Mouse (Mus musculus): ENCODE data around the gene Als2.

Als2 gene

DNA sequence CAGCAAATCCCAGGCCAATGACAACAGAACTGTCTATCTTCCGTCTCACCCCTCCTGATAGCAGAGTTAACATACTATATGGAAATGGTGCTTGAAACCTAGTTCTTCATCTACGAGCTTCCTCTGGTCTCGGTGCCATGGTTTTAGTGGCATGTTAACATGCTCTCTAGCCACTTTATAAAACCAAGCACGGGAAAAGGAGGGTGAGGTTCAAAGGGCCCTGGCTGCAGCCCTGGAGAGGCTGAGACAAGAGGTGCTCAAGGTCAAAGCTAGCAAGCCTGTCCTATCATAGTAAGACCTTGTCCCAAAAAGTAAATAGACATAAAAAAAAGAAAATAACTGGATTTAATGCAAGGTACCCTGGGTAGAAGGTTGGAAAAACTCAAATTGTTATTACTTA lies 25.4 kb downstream of the Als2 start:
- DNase-seq, result no peak

DNA sequence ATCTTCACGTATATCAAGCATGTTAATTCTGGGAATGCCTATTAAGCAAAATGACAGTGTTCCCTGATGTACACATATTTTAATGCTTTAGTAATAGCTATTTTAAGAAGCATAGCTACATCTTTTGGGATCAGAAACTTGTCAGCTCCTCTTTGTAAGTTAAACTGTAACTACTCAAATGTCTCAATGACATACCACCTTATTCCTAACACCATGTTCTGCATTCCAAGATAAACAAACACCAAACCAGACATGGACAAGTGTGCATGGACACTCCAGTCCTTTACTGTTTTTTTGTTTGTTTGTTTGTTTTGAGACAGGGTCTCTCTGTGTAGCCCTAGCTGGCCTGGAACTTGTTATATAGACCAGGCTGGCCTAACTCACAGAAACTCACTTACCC lies 28.7 kb downstream of the Als2 start:
- DNase-seq, result no peak

DNA sequence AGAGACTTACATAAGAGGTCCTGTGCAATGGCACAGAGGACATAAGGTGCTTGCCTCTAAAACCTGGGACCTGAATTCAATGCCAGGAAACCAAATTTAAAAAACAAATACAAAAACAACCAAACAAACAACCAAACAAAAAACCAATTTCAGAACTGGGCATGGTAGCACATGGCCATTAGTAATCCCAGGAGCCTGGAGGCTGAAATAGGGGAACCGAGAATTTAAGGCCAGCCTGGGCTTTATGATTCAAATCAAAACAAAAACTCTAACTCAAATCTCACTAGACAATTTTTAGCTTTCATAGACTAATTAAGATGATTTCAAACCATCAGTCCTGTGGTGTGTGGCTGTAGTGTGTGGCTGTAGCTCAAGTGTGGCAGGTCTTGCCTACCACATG lies 32.5 kb downstream of the Als2 start:
- no peak for DNase-seq

DNA sequence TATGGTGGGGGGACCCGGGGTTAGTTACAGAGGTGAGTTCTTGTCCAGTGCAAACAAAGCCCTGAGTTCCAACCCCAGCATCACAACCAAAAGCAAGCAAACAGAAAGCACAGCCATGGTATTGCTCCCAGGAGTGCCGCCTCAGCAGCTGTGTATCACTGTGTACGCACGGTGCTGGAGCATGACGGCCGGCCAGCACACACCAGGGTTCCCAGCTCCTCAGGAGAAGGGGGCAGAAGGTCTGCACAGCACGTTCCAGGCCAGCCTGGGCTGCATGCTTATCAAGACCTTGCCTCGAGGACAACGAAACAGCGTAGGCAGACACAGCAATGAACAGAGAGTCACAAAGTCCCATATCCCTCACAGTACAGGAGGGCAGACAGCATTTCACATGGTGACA lies 34.7 kb downstream of the Als2 start:
- DNase-seq, result no peak

DNA sequence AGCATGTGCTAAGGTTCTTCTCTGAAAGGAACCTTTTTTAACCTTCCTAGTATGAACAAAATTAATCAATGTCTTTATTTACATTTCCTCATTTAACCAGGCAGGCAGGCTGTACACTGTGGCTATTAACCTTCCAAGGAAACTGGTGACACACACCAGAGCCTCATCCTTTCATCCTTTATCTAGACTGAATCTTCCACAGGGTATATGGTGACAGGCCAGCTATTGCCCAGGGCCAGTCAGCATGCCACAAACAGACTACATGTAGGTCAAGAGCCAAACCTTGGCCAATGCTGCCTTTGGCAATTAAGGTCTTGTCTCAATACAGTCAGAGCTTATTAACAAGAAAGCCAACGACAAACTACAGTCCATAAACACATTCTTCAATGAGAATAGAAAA lies 35.5 kb downstream of the Als2 start:
- DNase-seq, result no peak

DNA sequence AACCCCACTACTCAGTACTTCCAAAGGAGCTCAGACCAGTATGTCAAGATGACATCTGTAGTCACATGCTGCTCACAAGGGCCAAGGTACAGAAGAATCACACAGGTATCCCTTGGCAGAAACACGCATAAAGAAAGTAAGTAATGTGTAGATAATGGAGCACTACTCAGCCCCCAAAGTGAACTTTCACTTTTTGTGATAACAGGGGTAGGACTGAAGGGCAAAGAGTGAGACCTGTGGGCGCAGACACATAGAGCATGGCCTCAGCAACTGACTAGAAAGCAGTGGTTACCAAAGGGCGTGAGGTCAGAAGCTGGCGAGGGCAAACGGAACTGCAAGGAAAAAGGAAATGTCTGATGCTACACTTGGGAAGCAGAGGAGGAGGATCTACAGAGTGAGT lies 36.1 kb downstream of the Als2 start:
- DNase-seq, result no peak

DNA sequence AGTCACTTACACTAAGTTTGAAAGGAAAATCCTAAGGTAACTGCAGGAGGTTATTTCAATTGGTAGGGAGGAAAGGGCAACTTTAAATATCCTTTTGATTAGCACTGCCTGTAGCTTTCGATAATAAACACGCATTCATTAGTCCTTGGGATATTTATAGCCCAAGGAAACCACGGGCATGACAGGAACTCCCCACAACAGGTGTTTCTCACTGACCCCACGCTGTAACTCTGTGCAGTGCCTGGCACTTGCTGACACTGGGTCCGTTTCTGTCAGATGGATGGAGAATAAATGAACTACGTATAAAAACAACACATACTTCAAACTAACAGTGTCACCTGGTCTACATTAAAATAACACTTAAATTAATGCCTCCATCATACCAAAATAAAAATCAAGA lies 42.1 kb downstream of the Als2 start:
- no peak for DNase-seq

DNA sequence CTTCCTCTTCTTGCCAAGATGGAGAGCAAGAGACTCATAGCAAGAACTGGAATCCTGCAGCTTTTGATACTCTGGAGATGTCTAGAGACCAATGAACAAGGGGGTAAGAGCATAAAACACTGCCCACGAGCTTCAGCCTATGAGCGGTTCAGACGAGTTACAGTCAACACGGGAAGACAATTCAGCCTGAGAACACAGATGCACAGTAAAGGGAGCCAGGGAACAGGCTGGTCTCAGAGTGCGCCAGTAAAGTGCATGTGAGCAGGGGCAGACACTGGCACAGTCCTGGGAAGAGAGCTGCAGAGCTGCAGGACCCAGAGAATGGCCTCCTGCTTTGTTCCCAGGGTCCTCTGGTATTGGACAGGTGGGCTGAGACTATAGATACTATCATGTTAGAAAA lies 49.2 kb downstream of the Als2 start:
- no peak for DNase-seq

DNA sequence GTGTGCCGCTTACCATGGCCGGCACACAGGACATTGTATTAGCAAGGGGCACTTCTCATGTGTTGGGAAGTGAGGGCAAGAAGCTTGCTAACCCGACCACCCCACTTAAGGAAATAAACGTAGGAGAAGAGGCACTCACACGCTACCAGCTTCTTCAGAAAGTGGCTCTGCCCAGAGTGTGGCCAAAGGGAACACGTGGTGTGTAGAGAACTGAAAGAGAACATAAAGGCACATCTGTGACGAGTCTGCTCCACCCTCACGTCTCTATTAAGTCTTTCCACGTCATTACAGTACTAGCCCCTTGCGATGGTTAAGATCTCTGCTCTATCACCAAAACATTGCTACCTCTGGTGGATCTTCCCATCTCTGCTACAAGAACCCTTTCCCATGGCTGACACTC lies 50.7 kb downstream of the Als2 start:
- DNase-seq, result no peak

DNA sequence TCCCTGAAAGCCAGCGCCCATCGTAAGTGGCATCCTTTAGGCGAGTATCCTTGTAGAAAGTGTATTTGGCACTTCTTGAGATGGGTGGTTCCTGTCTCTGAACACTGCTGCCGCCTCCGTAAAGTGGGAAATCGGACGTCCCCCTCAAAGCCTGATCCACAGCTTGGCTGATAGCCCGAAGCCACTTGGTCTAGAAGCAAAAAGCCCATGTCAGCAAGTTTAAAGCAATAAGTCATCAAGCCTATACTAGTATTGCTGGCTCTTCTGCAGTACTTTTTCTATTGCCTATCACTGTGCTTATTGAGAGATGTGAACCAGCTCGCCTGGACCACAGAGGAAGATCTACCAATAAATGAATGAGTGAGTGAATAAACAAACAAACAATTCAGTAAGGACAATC lies 51.6 kb downstream of the Als2 start:
- no peak for DNase-seq

DNA sequence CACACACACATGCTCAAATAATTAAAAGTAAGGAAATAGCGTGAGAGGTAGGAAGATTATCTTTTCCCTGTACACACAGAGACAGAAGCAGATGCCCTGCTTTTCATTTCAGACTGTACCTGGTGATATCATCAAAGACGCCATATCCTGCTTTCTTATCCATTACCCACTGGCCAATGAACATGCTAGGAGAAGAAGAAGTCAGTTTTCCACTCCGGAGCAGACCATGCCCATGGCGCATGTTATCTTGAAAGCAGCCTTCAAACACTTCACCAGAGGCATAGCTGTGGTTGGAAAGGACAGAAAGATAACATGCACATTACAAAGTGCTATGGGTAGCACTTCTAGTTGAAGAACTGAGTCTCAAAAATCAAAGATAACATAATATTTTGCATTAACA lies 54.0 kb downstream of the Als2 start:
- DNase-seq, result no peak

DNA sequence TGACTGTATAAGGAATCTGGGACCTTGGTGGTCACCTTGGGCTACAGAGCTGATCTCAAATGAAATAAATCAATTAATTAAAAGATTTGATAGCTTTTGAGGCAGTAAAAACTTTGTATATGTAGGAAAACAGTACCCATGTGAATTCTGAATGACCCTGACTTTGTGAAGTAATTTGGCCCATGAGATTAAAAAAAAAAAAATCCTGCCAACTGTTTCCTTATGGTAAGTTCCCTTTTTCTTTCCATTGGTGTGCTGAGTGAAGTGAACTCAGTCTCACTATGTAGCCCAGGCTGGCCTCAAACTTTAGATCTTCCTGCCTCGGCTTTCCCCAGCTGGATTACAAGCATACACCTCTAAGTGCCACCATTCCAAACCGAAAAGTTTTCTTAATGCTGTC lies 54.7 kb downstream of the Als2 start:
- no peak for DNase-seq

DNA sequence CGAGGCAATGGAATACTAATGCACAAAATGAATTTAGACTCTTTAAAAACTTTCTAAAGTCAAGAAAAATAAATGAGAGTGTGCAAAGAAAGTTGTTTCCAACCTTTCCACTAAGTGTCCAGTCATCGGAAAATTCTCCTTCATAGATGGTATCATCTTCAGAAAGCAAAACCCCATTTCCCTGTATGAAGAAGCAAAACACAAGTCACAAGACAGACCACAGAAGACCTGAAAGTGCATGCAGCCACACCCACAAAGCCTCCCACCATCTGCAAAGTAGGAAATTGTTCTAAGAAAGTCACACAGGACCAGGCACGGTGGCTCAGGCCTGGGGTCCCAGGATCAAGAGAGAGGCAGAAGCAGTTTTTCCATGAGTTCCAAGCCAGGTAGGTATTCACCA lies 57.0 kb downstream of the Als2 start:
- DNase-seq, result peak; percentile 32 to 52

DNA sequence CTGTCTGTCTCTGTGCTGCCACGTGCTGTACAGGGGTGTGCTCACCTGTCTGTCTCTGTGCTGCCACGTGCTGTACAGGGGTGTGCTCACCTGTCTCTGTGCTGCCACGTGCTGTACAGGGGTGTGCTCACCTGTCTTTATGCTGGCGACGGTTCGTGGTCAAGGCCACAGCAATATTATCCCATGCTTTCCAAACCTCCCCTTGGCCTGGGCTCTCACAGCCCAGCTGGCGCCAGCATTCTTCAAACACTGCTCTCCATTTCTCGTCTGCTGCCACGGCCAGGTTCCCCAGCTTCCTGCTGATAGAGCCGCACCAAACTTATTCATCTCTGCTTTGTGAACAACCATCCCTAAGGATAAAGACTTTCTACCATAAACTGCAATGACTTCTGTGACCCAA lies 58.6 kb downstream of the Als2 start:
- no peak for DNase-seq

DNA sequence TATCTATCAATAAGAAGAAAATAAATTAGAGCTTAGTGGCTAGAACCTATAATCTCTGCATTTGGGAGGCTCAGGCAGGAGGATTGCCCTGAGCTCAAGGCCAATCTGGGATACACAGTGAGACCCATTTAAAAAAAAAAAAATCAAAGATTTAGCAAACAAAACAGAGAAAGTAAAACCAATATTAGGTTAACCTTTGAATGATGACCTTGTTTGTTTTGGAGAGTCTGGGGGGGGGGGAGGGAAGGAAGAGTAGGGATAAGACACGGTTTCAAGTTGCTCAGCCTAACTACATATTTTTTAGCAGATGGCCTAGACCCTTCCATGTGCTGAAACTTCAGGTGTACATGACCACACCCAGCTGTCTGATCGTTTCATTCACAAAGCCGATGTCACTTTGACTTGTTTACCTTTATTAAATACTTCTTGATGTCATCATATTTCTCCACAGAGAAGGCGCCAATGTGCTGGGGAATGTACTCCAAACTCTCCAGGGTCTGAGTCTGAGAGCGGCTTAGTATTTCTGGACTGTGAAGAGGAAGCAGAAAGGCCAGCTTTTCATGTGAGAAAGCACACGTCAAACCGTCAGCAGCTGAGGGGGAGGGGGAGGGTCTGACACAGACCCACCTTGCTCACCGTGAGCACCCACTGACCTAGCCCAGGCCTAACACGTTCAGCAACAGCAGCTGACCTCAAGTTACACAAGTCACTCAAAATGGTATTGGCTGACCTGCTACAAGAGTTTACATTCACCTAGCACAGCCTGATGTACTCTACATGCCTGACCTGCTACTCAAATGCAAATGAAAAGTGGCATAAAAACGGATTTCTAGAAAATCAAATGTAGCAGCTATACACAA lies 62.3 kb downstream of the Als2 start:
- no peak for DNase-seq

DNA sequence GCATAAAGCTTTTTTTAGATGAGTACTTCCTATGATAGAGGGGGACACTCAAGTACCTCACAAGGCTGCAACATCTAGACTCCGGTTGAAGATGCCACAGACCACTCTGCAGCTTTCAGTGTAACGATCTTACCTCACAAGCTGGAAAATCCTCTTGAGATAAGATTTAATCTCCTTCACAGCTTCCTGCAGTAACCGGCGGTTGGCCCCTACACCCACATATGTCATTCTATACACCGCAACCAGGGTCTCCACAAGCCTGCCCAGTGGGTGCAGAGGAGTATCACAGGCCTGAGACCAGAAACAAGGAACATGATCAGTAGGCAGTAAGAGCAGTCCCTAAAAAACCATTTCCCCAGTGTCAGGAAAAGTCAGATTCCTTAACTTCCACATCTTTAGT lies 64.0 kb downstream of the Als2 start:
- DNase-seq, result peak; percentile 49 to 68

DNA sequence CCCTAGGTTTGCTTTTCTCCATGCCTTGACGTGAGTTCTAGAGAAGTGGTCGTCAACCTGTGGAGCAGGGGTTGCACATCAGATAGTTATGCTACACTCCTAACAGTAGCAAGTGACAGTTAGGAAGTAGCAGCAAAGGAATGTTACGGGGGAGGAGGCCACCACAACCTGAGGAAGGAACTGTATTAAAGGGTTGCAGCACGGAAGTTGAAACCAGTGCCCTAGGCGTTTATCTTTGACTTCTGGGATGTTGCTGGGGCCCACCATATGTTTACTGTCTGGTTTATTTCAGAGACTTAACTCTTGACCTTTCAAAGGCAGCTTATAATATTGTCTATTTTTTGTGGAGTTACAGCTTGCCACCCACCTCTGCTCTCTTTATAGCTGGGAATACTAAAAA lies 65.2 kb downstream of the Als2 start:
- DNase-seq, result peak; percentile 36 to 42

DNA sequence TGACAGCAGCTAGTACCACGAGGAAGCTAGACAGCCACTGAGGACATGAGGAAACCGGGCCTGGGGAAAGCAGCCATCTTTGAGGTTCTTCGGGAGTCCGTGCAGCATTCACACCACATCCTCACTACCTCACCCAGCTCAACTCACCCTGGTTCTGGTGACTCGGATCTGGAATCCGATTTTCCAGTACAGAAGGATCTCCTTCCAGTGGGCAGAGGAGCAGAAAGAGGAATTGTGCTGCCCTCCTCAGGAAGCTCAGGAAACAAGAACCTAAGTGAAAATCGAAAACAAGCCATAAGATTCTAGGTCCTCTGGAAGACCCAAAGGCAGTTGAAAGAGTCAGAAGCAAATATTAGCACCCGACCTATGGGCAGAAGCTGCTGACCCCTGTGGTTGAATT lies 66.7 kb downstream of the Als2 start:
- no peak for DNase-seq

DNA sequence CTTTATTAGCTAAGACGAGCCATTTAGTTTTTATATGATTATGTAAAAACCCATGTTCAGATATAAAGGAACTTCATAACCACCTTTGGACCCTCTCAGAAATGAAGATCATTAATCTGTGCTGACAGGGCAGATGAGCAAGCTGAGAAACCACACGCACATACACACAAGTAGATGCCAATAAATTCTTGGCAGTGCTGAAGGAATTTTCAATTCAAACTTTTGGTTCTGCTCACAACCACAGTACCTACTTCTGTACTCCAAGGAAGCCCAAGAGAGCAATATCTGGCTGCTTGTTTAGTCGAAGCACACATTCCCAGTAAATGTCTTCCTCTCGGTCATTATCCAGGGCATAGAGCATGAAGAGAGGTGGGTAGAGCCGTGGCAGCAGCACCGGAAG lies 67.4 kb downstream of the Als2 start:
- no peak for DNase-seq

DNA sequence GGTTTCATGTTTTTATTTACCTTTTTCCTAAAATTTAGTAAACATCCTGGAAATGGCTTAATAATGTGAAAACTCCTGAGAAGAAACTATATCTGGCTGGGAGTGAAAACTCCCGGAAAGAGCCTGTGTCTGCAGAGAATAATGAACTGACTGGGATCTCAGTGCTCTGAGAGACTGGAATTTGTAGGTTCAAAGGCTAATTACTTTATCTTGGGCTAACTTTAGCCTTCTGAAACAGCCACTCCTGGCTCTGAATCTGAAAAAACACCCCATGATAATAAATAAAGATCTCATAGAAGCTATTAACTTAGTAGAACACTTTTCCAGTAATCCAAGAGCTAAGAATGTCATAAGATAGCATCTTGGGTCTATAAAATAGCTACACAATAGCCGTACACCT lies 68.5 kb downstream of the Als2 start:
- no peak for DNase-seq

DNA sequence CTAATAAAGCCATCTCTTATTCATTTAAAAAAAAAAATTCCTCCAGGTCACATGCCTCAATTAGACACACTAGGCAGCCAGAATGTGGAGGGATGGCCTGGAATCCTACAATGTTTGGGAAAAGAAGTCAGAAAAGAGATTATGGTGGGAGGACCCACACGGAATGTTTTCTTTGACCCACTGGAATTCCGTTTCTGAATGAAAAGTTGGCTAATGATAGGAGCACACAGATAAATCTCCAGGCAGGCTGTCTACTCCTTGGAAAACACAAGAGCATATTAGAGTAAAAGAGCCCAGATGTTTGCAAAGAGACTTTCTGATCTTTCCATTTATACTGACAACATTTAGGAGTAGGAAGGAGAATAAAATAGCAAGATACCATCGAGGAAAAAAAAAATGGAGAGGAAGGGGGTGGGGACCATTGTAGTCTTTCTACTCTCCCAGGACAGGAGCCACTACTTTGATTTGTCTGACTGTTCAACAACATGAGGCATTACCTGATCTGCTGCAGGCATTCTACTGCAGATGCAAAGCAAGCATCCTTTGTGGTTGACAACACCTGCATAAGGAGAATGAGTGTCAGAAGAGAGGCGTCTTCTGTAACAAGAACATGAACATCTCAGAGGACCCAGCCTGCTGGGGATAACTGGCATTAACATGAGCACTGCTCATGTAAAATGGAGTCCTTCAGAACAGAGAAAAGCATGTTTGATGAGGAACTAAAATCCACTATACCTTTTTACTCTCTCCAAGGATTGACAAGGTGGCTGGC lies 69.2 kb downstream of the Als2 start:
- DNase-seq, result peak in 1 of 2 experiments; percentile 16

DNA sequence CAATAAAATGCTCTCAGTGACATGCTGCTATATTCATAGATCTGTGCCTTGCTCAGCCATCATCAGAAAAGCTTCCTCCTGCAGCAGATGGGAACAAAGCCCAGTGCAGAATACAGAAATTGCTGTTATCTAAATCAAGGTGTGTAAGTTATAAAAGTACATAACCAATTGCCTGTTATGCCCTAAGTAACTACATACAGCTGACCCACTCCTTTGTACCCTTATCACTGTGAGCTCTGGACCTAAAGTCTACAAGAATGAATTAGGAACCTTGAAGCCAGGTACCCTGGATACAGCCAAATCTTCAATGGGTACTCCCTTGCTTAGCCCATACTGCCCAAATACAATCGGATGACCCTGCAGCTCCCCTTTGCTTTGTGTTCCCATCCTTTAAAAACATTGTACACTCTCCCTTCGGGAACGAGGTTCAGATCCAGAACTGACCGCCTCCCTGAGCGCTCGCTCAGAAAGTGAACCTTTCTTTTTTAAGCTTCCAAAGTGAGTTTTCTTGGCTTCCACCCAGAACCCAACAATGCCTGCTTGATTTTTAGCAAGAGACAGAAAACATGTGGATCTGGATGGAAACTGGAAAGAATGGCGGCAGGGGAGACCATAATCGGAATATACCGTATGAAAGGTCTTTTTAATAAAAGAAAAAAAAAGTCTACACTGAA lies 70.7 kb downstream of the Als2 start:
- no peak for DNase-seq

DNA sequence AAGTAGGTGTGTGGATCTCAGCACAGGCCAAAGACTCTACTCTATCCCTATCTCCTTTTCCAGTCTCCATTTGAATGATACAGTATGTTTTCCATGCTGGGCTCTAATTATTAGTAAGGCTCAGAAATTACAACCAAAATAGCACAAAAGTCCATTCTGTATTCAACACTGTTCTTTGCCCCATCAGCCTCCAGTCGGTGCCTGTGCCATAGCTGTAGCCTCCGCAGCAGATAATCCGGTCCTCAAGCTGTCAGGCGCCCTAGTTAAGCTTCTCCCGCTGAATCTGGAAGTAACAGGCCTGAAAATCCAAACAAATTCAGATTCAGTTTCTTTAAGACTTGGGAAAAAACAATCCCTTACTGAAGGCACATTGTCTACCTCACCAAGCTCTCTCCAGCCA lies 73.1 kb downstream of the Als2 start:
- DNase-seq, result no peak

DNA sequence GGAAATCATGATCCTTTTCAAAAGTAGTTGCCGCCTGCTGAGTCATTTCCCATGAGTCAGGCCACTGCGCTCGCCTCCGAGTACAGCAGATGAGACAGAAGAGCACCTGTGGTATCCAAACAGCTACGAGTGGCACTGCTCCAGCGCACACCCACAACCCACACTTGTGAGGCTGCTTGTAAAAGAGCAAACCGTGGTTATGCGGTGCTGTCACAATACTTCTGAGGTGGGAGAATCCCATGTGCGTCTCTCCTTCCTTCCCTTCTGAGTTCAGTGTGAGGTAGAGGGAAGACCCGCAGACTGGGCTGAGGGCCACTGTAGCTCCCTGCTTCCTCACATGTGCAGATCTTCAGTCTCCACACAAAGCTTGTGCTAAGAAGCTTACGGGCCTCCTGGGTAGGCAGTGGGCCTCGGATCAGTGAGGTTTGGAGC lies 74.0 kb downstream of the Als2 start, which contains the start of gene Mpp4:
Gene Mpp4, minus strand, starts transcription at position 360 of the 432 bp plus-strand sequence.
- DNase-seq, result peak; percentile 73 to 84

Measured in thymus, postnatal 36 days (tissue).